Mouse (Mus musculus) natural killer cell, adult 2 months (primary cell): ENCODE measurements around the gene Adipor1.
A peak's percentile ranks its signal among the peaks of the same experiment; 100 is the strongest.
"Not testable (repeated sequence)": the region's sequence is repeated elsewhere in the genome, so short reads cannot be mapped to it uniquely, and the experiment has no call there.

ENCODE experiments used
- DNase-seq, 2 experiments: peaks; one replicate each; pipeline ENCODE4 v3.0.0; 2022; ENCODE audit warnings: low spot score in 2 of 2

The Adipor1 gene

GRCm38 (mm10) chr1:134419751-134420458 lies 4.7 kb downstream of the Adipor1 start:
- no peak for DNase-seq

DNA sequence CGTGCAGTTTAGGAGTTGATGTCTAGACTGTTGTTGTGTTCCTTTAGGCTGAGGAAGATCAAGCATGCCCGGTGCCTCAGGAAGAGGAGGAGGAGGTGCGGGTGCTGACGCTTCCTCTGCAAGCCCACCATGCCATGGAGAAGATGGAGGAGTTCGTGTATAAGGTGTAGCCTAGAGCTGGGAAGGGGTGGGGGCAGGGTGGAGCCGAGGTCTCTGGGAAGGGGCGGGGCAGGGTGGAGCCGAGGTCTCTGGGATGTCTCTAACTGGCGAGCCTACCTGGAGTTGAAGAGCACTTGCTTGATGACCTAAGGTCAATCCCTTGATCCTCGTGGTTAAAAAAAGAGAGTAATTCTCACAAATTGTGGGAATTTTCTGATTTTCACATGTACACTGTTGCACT lies 8.7 kb downstream of the Adipor1 start:
- no peak for DNase-seq

- DNase-seq, result no peak
These were observed 11.1 kb downstream of the Adipor1 start for GRCm38 (mm10) chr1:134426289-134426688.

- DNase-seq, result no peak
These were observed 17.8 kb downstream of the Adipor1 start for GRCm38 (mm10) chr1:134433002-134433401.

GRCm38 (mm10) chr1:134433473-134433872 lies 18.3 kb downstream of the Adipor1 start:
- DNase-seq, result no peak

DNA sequence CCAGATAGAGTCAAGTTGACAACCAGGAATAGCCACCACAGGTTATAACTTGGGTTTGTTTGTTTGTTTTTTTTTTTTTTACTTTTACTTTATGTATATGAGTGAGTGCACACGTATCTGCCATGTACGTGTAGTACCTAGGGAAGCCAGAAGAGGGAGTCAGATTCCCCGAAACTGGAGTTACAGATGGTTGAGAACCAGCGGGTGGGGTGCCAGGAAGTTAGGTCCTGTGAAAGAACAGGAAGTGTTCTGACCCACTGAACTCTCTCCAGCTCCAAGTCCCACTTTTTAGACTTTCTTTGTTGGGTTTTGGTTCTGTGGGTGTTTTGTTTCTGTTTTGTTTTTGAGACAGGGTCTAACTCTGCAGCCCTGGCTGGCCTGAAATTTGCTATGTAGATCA lies 20.2 kb downstream of the Adipor1 start:
- peak in 1 of 2 experiments; percentile 17 for DNase-seq

DNA sequence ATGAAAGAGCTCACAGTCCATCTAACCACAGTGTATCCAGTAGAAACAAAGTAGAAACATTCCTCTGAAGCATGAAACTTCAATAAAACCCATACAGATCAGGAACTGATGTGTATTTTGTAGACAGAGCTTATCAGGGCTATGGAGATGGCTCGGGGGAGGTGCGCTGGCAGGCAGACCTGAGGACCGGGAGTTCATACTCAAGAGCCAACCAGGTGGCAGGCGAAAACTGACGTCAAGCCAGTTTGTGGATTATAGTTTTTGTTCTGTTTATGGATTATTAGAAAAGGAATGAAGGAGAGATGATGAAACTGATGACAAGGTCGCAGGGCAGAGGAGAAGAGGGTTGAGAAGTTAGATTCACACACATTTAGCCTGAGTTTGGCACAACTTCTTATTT lies 25.3 kb downstream of the Adipor1 start:
- DNase-seq, result no peak

DNA sequence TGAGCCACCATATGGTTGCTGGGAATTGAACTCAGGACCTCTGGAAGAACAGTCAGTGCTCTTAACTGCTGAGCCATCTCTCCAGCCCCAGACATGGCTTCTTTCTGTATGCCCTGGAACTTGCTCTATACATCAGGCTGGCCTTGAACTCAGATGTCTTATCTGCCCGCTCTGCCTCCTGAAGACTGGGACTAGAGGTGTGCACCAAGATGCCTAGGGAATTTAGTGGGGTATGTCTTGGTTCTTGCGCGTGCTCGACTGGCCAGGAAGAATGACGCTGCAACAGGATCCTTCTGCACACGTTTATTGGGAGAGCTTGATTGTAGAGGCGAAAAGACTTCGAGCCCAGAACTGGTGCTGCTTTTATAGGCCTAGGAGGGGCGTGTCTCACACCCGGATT lies 26.6 kb downstream of the Adipor1 start:
- not testable (repeated sequence) for DNase-seq

DNA sequence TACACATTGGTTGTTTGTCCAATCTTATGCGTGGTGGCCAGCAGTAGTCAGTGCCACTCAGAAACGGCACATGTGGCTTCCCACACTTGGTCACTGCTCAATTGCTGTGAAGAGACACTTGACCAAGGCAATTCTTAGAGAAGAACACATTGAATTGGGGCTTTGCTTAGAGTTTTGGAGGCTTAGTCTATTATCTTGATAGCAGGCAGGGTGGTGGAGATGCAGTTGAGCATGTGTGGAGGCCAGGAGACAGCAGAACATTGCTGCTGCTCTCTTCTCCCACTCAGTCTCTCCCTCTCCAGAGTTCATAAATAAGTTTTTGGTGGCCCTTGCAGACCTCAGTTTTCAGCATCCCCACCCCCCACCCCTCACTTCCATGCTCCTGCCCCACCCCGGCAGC lies 27.2 kb downstream of the Adipor1 start:
- DNase-seq, result no peak

DNA sequence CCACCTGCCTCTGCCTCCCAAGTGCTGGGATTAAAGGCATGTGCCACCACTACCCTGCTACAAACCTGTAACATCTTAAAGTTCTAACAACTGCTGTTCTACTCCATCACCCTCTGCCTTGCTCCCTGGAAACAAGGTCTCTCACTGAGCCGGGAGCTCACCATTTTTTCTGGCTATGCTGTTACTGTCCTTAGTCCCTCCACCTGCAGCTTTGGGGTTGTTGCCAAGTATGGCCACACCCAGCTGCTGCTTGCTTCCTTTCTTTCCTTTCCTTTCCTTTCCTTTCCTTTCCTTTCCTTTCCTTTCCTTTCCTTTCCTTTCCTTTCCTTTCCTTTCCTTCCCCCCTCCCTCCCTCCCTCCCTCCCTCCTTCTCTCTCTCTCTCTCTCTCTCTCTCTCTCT lies 28.1 kb downstream of the Adipor1 start:
- DNase-seq, result not testable (repeated sequence)

- DNase-seq, result no peak
These were observed 30.2 kb downstream of the Adipor1 start for GRCm38 (mm10) chr1:134445418-134445817.

GRCm38 (mm10) chr1:134448537-134448936 lies 33.4 kb downstream of the Adipor1 start:
- DNase-seq, result not testable (repeated sequence)

DNA sequence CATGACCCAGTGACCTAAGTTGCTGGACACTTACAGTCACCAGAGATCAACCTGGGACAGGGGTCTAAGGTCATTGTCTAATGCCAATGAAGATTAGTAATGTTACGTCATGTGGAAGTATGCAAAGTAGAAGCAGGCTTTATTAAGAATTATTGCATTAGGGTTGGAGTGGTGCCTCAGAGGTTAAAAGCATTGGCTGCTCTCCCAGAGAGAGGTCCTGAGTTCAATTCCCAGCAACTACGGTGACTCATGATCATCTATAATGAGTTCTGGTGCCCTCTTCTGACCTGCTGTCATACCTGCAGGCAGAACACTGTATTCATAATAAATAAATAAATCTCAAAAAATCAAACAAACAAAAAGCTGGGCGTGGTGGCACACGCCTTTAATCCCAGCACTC lies 35.0 kb downstream of the Adipor1 start:
- DNase-seq, result no peak

DNA sequence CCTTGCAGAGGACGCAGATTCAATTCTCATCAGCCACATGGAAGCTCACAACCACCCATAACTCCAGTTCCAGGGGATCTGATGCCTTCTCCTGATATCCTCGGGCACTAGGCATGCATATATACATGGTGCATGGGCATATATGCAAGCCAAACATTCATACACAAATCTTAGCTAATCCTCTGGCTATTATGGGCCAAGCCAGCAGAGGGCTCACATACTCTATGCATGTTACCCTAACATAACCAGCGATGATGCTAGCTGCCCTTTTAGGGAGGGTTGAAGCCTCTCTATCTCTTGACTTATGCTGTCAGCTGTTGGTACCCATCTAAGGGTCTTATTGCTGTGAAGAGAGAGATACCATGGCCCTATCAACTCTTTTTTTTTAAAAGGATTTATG lies 35.8 kb downstream of the Adipor1 start:
- DNase-seq, result peak; percentile 28 to 61

- DNase-seq, result peak; percentile 93 to 95
These were observed 40.0 kb downstream of the Adipor1 start, which contains the start of gene Klhl12 for GRCm38 (mm10) chr1:134454904-134455824. Klhl12 (plus strand) TSS chr1:134455531.

GRCm38 (mm10) chr1:134456060-134456459 lies 40.9 kb downstream of the Adipor1 start:
- no peak for DNase-seq

GRCm38 (mm10) chr1:134458139-134458727 lies 43.1 kb downstream of the Adipor1 start:
- no peak for DNase-seq

DNA sequence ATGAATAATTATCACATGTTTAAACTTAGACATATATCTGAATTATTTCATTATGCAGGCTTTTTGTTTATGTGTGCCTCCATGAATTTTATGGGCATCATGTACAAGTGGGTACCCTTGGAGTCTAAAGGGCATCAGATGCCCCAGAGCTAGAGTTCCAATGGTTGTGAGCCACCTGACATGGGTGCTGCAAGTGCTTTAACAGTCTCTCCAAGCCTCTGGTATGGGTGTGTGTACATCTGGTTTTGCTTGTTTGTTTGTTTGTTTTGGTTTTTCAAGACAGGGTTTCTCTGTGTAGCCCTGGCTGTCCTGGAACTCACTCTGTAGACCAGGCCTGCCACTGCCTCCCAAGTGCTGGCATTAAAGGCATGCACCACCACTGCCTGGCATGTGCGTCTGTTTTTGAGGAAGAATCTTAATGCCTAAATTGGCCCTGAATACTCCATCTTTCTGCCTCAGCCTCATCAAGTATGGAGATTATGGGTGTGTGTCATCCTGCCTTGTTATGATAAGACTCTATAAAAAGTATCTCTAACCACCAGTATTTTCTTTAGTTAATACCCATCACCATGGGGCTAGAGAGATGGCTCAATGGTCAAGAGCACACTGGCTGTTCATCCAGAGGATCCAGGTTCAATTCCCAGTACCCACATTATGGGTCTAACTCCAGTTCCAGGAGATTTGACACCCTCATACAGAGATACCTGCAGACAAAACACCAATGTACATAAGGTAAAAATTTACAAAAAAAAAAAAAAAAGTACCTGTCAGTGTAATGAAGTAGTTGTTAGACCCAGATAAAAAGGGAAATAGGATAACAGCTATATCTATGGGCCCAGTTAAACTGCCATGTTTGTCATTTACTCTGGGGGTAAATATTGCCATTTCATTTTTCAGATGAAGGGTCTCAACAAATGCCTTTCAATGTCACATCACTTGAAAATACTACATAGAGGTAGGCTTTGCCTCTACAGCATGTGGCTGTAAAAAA lies 45.4 kb downstream of the Adipor1 start:
- DNase-seq, result no peak
